Mouse (Mus musculus): ENCODE data around the gene St6gal1.
"Not testable (repeated sequence)": the region's sequence is repeated elsewhere in the genome, so short reads cannot be mapped to it uniquely, and the experiment has no call there.

The St6gal1 gene

DNA sequence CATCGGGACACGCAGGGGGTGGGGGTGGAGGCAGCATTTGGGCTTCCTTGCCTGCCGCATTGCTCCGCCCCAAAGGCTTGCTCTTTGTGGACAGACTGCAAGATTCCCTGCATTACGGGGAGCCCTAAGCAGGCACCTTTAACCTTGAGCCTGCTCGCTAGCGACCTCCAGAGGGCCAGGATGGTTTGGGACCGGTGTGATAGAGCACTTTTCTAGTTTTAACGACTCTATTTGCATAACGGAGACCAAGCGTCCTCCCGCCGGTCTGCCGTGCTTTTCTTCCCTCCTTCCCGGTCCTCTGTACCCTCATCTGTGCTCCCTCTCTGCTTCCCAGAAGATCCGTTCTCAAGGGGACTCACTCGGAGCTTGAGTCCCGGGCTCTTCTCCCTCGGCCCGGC is at the start of gene St6gal1:
Gene St6gal1, plus strand, starts transcription at position 70 of the 398 bp plus-strand sequence.
- DNase-seq (ENCODE audit: low read depth) = no peak

DNA sequence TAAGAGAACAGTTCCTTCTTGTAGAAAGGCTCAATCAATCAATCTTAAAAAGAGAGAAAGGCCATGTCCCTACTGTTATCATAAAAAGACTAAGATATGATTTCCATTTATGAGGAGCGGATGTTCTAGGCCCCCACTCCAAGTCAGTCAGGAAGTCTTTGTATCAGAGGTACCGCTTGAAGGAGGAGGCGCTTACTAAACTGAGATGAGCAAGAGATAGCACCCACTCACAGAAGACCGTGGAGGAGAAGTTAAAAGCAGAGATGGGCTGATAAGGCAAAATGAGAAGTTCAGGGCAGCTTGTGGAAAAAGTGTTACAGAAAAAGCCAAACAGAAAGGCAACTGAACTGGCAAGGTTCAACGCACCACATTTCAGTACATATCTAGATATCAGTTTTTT is 49.7 kb upstream of the St6gal1 start:
- DNase-seq (ENCODE audit: low read depth) = peak; percentile 69

DNA sequence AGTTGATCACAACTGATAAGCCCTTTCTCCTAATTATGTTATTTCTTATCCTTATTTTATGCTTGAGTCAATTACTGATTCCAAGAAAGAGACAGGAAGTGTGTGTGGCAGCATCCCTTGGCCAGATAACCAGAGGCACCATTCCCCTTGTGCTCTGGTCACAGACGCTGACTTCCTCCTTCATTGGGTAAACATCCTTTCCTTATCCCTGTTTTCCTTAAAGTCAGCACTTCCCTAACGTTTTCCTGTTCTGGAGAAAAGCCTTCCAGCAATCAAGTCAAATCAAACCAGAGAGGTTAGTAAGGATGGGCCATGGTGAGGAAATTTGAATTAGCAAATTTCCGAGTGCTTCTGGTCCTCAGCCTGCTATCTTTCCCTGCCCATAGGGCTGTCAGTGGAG is 48.6 kb upstream of the St6gal1 start:
- no peak for DNase-seq (ENCODE audit: low read depth)

- no peak for DNase-seq (ENCODE audit: low read depth)
Observed at GRCm38 (mm10) chr16:23177856-23178255, 46.7 kb upstream of the St6gal1 start.

GRCm38 (mm10) chr16:23178796-23179195 is 45.7 kb upstream of the St6gal1 start:
- no peak for DNase-seq (ENCODE audit: low read depth)

DNA sequence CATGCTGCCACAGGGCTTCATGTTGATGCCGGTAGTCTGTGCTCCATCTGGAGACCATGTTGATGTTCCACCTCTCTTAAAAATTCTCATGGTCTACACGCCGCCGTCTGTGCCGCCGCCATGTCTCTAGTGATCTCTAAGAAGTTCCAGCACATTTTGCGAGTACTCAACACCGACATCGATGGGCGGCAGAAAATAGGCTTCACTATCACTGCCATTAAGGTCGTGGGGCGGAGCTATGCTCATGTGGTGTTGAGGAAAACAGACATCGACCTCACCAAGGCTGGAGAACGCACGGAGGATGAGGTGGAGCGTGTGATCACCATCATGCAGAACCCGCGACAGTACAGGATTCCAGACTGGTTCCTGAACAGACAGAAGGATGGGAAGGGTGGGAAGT is 45.1 kb upstream of the St6gal1 start:
- not testable (repeated sequence) for DNase-seq (ENCODE audit: low read depth)

- no peak for DNase-seq (ENCODE audit: low read depth)
Observed at GRCm38 (mm10) chr16:23181054-23181453, 43.5 kb upstream of the St6gal1 start.

GRCm38 (mm10) chr16:23181487-23181886 is 43.1 kb upstream of the St6gal1 start:
- peak; percentile 4 for DNase-seq (ENCODE audit: low read depth)

- DNase-seq (ENCODE audit: low read depth) = peak; percentile 5
Observed at GRCm38 (mm10) chr16:23181942-23182597, 42.5 kb upstream of the St6gal1 start.

GRCm38 (mm10) chr16:23185824-23186223 is 38.7 kb upstream of the St6gal1 start:
- DNase-seq (ENCODE audit: low read depth) = no peak

- no peak for DNase-seq (ENCODE audit: low read depth)
Observed at GRCm38 (mm10) chr16:23186418-23186817, 38.1 kb upstream of the St6gal1 start.

DNA sequence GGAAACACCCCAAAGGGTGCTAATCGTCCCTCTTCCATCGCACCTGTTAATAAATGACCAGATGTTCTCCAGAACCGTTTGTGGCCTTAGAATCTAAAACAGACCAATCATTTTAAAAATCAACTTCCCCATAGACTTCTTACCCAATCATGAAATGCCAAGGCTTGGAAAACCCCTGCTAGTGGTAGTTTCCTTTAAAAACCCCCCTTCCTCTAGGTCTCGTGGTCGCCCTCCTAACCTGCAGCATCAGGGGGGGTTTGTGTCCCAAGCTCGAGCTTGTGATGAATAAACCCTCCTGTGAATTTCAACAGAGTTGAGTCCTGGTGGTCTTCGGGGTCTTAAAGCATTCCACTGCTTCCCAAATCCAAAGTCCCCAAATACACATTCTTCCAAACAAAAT is 36.6 kb upstream of the St6gal1 start:
- no peak for DNase-seq (ENCODE audit: low read depth)

GRCm38 (mm10) chr16:23189612-23190011 is 34.9 kb upstream of the St6gal1 start:
- DNase-seq (ENCODE audit: low read depth) = peak; percentile 5

DNA sequence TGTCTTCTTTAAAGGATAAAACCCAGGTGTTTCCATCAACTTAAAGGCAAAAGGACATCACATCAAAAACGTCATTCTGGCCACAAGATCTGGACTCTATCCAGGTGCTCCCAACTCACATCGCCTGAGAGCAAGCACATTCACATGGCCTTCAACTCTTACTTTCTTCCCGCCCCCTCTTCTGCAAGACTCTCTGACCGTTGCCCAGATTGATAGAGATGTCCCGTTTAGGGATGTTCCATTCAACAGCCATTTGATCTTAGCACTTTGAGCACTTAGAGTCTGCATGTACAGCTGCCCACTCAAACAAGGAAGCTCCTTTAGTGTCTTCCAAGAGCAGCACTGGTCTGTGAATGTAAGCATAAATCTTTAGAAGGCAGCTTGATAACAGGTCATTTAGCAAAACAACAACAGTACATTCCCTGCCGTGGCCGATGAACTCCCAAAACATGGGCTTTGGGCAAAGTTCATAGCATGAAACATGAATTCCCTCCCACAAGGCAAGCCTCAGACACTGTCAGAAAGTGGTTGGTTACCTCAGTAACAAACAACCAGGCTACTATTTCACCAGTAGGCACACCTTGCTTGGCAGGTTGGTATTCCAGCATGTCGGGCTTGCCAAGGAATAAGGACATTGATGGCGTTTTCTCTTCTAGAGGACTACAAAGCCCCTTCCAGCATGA is 32.8 kb upstream of the St6gal1 start:
- no peak for DNase-seq (ENCODE audit: low read depth)

DNA sequence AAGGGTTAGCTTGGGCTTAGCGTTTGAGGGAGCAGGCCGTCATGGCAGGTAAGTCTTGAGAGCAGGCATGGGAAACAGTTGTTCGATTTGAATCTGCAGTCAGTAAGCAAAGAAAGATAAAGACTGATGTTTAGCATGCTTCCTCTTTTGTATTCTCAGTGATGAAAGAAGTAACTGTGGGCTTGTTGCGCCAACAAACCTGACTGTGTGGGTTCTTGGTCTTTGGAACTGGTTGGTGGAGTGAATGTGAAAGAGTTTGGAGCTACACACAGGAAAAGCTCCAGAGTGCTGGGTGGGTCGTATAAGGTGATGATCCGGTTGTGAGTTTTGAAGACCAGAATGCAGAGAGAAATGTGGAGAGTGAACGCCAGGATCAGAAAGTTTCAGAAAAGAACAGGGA is 28.9 kb upstream of the St6gal1 start:
- peak; percentile 33 for DNase-seq (ENCODE audit: low read depth)

DNA sequence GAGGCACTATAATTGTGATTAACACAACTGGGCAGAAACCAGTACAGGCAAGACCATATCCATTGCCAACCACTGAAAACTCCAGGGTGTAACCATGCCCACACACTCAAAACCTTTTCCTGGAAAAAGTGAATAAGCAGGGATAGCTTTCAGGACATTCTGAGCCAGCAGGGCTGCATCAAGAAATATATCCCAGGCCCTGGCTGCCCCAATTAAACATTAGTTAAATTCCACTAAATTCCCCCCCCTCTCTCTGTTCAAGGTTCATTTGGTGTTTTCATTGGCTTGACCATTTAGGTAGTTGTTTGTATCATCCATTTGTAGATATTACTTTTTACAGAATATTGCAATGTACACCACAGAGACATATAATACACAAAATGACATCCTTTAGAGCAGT is 28.2 kb upstream of the St6gal1 start:
- DNase-seq (ENCODE audit: low read depth) = no peak

DNA sequence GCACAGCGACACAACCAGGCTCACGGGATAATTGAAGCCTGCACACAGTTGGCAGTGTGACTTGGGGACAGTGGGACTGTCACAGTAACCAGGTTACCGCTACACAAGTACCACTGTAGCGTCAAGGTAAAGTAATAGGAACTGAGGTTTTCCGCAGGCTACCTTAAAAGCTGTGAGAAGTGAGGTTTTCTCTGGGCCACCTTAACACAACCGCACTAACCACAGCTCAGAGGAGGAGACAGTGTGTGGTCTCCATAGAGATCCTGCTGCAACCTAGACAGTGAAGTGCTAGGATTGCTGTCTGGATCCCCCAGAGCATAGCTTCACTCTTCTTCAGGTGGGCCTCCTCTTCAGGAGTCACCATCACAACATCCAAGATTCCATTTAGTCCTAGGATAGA is 27.7 kb upstream of the St6gal1 start:
- DNase-seq (ENCODE audit: low read depth) = no peak

- DNase-seq (ENCODE audit: low read depth) = no peak
Observed at GRCm38 (mm10) chr16:23201498-23201897, 23.0 kb upstream of the St6gal1 start.

DNA sequence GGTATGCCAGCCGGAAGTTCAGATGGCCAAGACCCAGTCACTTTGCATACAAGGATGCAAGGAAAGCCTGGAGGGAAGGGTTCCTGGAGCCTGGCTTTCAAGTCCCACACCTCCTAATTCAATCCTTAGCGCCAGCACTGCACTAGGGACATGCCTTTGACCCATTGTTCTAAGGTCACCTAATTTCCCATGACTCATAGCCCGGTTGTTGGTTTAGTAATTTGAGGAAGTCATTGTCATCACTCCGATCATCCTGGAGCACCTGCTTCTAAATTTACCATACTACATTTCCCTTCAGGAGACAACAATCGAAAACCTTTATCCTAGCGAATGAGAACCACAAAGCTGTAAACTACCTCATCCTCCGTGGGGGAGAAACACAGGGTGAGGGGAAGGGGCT is 10.2 kb upstream of the St6gal1 start:
- peak; percentile 9 for DNase-seq (ENCODE audit: low read depth)

GRCm38 (mm10) chr16:23215241-23215900 is 9.2 kb upstream of the St6gal1 start:
- no peak for DNase-seq (ENCODE audit: low read depth)

GRCm38 (mm10) chr16:23216366-23216765 is 8.2 kb upstream of the St6gal1 start:
- DNase-seq (ENCODE audit: low read depth) = no peak

- peak; percentile 88 for DNase-seq (ENCODE audit: low read depth)
Observed at GRCm38 (mm10) chr16:23218313-23218712, 6.2 kb upstream of the St6gal1 start.

DNA sequence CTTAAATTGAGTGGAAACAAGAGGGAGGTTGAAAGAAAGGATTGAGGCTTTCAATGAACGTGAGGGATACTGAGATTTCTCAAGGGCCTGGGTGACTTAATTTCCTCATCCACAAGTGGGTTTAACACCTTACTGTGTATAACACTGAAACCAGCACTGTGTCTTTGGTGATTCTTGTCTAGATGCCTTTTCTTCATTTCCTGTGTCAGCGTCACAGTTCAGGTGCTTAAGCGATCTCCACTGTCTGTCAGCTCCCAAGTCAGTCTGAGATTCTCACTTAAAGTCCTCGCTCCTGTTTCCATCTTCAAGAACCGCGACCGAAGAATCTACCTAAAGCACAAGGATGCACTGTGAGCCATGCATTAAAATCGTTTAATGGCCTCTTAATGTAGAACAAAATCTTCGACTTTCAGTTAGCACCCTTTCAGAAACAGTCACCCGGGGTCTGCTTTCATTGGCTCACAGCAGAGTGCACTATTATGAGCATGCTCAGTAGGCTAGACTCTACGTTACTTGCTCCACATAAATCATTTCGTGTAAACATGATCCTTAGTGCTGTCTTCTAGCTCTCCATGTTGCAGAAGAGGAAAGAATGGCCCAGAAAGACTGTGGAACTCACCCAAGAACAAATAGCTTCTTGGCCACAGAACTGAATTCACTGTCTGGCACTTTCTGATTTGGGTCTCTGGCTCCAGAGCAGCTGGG is 1.2 kb upstream of the St6gal1 start:
- no peak for DNase-seq (ENCODE audit: low read depth)

Data from 416B (cell line).